Mouse (Mus musculus) liver, postnatal 0 days (tissue): Measurements from ENCODE around the gene Slc25a12.

Experiments used
- CTCF ChIP-seq: sonication (generic); IDR thresholded peaks from 2 replicates; pipeline ENCODE4 v1.5.1; 2016; ENCODE audit warnings: antibody characterized with exemption, low read depth
- EP300 ChIP-seq: IDR thresholded peaks from 2 replicates; pipeline ENCODE4 v1.6.1; 2016; ENCODE audit warnings: antibody characterized with exemption, low read depth, mild to moderate bottlenecking

- TF ChIP-seq CTCF (no peak), EP300 (no peak)
Observed at GRCm38 (mm10) chr2:71381962-71382361, 14.4 kb upstream of the Slc25a12 start.
